Mouse (Mus musculus) spleen, postnatal 4 days (tissue): ENCODE data around the gene Irf3.

Source experiments
- DNase-seq, 2 experiments: peaks; one replicate each; pipeline ENCODE4 v3.0.0; 2022; ENCODE audit warnings: low spot score in 2 of 2

The Irf3 gene

DNA sequence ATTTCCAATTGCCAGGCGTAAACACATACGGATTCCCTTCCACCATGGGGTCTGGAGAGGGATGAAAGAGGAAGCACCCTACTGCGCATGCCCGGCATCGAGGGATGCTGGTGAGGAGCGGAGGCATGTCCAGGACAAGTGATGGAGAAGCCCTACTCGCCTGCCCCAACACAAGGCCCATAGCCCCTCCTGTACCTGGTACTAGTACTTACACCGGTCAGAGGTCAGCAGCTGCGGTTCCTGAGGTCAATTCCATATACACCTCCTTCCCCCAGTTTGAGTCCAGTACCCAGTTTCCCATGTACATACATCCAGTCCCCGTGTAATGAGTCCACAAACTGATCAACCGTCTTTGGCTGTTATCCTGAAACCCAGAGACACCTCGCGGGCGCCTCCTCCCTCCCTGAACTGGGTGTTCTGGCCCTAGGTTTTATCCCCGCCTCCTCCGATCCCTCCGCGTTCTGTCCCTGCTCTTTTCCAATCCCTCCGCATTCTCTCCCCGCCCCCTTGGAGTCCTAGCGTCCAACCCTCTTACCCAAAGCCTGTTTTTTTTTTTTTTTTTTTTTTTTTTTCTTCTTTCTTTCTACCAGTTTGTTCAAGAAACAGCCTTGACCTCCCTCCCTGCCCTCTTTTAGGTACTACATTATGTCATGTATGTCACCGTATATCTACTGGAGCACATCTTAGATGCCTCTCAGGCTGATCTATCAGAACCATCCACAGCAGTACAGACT, 22.9 kb upstream of the Irf3 start, which contains the start of gene Cpt1c:
Gene Cpt1c, minus strand, starts transcription at position 469 of the 734 bp plus-strand sequence.
- DNase-seq: peak; percentile 74 to 83

DNA sequence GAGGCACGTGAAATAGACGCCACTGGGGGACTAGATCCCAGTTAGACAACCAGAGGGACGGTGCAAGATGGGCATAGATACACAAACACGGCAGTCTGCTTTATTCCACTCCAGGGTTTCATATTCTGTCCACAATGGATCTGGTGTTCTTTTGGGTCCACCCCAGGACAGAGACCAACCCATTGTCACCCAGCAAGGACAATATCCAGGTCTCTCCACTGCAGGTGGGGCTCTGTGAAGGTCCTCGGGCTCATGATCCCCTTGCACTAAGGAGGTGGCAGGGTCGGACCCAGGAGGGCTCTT, 22.4 kb upstream of the Irf3 start:
- no peak for DNase-seq

DNA sequence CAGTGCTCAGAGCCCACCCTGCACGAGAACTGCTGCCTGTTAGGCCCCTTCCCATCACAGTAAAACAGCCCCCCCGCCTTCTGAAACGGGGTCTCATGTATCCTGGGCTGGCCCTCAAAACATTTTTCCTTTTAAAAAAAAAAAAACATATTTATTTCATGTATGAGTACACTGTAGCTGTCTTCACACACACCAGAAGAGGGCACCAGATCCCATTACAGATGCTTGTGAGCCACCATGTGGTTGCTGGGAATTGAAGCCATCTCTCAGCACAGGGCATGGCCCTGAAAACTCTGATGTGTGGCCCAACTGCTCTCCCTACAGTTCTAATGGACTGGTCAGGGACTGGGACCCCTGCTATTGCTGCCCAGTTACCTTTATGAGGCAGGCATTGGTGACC, 19.1 kb upstream of the Irf3 start:
- no peak for DNase-seq

DNA sequence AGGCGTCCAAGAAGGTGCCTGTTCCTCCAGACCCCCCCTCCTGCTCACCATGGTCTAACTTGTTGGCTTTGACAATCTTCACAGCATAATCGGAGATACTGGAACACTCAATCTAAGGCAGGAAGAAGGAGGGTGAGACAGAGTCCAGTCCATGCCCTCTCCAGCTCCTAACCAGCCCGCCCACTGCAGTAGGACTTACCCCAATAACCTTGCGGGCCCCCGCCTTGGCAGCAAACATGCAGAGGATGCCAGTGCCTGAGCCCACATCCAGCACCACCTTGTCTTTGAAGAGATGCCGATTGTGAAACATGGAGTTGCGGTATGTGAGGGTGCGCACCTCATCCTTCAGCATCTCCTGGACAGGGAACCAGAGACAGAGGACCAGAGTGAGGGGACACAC, 15.9 kb upstream of the Irf3 start:
- no peak for DNase-seq

DNA sequence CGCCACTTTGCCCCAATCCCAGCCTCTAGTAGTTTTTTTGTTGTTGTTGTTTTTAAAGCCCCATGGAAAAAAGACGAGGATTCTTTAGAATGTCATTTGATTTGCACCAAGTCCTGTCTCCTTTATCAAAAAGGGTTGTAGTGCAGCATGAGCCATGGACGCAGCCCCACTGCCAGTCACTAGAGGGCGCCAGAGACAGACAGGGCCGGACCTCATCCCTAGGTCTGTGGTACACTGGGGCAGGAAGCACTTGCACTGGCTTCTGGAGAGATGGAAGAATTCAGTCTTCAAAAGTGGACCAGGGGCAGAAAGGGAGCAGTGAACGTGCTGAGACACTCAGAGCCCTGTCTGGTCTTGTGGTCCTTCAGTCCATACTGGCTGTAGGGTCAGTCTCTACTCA, 14.4 kb upstream of the Irf3 start:
- DNase-seq: peak; percentile 89 to 97

DNA sequence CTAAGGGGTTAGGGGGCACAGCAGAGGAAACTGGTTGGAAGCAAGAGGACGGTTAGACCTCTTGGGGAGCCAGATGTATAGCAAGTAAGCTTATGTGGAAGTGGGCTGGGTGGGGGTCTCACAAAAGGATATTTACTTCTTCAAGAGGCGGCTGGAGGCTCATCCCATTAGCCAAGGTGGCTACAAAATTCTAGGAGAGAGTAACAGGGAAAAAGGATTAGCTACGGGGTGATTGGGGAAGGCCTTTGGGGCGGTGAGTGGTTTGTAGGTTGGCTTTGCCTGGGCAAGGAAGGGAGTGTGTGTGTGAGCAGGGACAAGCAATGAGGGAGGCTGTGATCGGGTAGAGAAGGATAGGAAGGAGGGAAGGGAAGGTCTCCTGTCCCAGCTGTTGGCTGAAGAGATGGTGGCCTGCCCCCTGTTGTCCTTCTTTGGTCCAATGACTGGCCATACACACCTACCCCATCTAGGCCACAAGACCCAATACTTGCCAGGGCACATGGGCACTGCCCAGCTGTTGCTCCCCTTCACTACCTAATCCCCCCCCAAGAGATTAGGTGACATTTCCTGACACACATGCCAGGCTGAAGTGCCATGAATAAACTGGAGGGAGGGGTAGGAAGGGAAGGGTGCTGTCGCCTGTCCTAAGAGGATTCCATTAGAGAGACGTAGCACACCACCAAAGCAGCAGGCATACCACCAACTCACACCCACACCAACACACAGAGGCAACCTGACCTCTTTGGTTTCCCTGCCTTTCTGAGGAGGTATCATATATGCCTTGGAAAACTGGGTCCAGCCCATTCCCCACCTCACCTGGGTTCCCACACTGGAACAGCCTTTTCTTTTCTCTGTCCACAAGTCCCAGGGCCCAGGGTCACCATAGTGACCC, 13.3 kb upstream of the Irf3 start:
- DNase-seq: no peak

DNA sequence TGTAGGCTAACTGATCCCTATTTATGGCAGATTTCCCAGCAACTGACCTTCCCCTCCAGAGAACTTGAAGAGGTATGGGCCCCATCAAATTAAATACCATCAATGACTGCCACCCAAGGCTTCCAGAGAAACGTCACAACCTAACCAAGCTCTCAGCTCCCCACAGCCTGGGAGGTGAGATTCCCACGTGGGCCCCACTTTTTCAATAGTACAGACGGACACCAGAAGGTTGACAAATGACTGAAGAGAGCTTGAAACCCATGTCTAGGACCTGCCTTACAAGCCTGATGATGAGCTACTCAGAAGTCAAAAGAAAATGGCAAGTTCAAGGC, 12.6 kb upstream of the Irf3 start:
- no peak for DNase-seq

DNA sequence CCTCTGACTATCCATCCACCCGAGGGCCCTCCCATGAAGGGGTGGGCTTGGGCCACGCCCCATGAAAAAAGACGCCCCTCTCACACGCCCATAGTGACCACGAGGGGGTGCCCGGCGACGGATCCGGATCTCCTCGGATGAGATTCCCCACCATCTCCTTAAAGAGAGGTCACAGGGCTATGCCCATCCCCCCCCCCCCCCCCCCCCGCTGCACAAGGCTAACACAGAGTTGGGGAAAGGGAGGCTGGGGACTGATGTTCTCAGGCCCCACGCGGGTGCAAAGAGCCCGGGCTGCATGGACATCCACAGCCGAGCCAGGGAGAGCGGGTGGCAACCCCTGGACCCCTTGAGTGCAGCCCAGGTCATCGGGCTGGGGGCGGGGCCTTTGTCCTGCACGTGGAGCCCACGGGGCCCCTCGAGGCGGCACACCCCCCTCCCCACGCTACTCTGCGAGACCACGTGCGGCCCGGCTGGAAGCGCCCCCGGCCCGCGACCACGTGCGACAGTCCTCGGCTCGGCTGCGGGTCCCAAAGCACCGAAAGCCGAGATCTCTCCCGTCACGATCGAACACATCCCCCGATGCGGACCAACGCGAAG, 11.8 kb upstream of the Irf3 start:
- peak in 1 of 2 experiments; percentile 66 for DNase-seq

DNA sequence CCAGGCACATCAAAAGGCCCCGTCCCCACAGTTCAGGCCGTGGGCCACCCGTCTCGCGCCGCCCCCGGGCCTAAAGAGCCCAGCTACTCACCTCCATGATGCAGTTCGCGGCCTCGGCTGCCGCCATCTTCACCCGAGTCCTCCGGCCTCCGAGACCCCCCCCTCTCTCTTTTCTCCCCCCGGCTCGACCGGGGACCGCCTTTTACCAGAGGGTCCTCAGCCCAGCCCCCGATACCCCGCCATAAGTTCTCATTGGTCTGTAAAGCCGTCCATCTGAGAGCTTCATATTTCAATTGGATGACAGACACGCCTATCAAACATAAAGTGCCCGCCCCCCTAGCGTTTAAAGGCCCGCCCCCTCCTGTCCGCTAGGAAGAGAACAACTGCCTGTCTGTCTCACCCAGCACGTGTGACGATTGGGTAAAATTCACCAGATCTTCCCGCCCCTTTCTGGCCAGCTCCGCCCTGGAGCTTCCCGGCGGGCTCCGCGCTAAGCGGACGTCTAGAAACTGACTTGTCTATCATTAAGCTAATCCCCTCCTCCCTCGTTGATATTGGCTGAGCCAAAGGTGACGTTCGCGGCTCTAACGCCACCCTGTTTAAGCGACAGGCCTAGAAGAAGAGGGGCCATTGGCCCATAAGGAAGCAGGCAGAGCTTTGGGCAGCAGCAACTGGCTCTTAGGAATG, 11.1 kb upstream of the Irf3 start, which contains the start of gene Prmt1:
Gene Prmt1, minus strand, starts transcription at position 377 of the 687 bp plus-strand sequence.
- DNase-seq: peak; percentile 95 to 96

DNA sequence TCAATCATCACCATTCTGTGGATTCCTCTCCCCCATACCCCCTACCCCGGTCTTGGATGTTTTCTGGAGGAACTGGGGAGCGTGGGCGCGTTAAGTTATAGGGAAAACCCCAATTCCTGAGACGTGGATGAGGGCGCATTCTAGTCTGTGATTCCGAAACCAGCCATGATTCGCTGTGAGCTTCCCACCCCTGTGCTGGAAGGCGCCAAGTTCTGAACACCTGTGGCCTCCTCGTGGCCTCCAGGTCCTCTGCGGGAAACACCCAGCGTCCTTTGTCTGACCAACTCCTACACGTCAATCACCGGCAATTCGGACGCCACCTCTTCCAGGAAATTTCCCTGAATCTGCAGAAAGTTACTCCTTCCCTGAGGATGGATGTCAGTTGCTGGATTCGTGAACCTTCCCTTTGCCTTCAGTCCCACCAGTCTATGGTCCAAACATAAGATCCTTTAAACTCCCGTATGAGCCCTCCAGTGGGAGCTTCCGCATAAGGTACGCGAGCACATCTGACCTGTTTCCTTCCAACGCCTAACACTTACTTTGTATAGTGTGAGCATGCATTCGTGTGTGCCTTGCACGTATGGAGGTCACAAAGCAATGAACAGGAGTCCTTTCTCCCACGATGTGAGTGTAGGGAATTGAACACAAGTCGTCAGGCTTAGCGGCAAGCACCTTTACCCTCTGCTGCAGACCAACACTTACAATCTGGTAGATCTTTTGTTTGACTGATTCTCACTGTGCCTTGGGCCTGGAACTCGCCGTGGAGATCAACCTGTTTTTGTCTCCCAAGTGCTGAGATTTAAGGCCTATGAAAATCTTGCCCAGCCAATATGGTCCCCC, 10.3 kb upstream of the Irf3 start:
- no peak for DNase-seq

DNA sequence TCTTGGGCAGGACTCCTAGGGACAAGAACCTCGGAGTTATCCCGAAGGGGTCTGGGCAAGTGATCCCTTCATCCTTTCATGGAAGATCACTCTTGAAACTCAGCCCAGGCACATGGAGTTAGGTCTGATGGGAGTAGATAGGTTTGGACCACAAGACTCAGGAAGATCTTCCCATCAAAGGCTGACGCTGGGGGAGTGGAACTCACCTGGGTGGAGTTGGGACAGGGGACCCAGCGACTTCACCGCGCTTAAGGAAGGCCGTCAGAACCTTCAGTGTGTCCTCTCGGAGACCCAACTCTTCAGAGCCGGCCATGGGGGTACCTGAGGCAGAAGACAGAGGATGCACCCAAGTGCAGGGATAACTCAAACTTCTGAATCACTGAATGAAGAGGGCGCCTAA, 776 bp upstream of the Irf3 start:
- DNase-seq: no peak

DNA sequence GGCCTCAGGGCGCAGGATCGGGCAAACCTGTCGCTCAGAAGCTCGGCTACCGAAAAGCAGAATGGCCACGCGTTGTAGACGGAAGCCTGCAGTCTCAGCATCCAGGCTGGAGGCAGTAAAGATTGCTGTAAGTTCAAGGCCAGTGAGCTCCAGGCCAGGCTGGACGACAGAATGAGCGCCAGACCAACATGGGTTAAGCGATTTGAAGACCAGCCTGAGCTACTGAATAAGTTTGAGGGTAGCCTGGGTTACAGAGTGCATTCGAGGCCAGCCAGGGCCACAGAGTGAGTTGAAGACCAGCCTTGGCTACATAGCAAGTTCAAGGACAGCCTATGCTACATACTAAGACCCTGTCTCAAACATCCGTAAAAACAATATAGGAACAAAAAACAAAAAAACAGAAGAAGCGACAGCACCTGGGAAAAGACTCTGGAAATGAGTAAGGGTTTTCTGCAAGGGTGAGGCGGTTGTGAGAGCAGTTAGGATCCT, 536 bp downstream of the Irf3 start:
- no peak for DNase-seq

DNA sequence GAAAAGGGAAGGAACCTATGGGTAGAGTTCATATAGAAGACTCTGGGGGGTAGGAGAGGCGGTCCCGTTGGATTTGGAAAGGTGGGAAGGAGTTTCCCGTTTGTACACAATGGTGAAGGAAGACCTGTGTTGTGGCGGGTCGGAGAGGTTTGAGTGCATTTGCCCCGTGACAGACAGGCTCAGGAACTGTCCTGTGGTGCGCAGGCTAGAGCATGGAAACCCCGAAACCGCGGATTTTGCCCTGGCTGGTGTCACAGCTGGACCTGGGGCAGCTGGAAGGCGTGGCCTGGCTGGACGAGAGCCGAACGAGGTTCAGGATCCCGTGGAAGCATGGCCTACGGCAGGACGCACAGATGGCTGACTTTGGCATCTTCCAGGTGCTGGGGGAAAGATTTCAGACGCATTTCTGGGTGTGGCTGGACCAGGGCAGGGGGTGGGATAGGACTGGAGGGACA, 1.1 kb downstream of the Irf3 start, which contains the start of gene Bcl2l12:
Gene Bcl2l12, minus strand, starts transcription at position 212 of the 455 bp plus-strand sequence.
- DNase-seq: peak; percentile 56 to 77

DNA sequence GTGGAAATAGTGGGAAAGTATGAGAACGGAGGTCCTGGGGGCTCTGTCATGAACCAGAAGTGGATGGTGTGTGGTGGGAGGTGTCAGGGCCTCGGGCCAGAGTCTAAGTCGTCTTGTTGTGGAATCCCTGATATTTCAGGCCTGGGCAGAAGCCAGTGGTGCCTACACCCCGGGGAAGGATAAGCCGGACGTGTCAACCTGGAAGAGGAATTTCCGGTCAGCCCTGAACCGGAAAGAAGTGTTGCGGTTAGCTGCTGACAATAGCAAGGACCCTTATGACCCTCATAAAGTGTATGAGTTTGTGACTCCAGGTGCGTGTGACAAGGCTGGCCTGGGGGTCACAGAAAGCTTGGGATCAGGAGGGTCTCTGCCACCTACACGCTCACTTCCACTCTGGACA, 2.3 kb downstream of the Irf3 start:
- DNase-seq: no peak

DNA sequence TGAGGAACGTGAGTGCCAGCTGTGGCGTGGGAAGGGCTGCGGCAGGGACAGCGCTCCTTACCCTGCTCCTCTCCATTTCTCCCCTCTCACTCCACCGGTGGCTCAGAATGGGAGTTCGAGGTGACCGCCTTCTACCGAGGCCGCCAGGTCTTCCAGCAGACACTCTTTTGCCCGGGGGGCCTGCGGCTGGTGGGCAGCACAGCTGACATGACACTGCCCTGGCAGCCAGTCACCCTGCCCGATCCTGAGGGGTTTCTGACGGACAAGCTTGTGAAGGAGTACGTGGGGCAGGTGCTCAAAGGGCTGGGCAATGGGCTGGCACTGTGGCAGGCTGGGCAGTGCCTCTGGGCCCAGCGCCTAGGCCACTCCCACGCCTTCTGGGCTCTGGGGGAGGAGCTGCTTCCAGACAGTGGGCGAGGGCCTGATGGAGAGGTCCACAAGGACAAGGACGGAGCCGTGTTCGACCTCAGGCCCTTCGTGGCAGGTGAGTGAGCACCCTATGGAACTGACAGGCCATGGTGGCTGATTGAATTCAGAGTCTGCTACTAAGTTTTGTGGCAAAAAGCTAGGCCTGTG, 3.2 kb downstream of the Irf3 start:
- no peak for DNase-seq

DNA sequence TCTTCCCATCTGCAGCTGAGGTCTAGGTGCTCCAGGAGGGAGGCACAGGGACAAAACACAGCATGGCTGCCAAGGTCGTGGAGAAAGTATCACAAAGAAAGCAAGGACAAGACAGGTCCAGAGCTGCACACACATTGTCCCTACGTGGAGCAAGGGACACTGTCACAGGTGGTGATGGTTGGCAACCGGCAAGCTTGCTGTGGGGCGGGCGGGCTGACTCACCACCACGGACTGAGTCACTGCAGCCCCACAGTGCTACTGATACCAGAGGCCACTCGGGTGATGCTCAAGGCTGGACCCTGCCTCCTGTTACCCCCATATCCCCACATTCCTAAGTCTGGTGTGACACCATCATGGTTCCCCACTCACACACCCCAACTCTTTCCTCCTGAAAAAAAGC, 5.0 kb downstream of the Irf3 start:
- DNase-seq: no peak

DNA sequence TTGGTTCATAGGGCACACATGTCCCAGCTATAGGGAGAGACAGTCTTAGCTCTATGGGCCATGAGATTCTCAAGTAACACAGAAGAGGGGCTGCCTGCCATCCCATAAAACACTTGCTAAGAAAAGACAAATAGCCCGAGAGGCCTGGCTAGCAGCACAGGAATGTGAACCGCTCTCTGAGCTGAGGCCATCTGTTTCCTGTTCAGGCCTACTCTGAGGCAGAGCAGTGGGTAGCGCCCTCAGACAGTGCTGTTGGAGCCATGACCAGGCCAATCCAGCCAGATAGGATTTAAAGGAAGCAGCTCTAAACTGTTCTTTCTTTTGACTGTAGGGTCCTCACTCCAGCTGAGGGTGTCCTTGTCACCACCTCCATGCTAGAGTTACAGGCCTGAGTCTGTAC, 7.1 kb downstream of the Irf3 start:
- no peak for DNase-seq

DNA sequence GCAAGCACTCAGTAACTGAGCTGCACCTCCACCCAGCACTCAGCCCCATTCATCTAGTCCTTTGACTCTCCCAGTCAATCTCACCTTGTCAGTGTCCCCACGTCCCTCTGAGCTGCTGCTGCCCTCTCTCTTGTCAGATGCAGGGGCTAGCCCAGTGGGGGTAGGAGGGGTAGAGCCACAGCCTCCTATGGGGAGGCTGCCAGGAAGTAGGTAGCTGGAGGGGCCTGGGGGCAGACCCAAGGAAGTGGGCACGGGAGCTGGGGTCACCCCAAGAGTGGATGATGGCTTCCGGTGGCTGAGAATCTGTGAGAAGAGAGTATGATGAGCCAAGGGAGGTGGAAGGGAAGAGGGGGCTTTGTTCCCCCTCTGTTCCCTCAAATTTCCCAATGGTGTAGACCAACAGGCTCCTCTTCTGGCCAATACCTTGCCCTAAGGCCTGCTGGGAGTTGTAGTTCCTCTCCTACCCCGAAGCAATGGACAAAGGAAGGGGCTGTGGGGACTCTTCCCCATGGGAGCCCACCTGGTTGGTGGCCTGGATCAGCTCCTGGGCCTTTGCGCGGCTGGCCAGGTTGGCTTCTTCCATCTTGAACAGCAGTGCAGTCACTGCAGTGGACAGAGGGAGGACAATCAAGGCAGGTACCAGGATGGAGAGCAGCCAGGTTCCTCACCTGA, 8.0 kb downstream of the Irf3 start:
- DNase-seq: no peak

DNA sequence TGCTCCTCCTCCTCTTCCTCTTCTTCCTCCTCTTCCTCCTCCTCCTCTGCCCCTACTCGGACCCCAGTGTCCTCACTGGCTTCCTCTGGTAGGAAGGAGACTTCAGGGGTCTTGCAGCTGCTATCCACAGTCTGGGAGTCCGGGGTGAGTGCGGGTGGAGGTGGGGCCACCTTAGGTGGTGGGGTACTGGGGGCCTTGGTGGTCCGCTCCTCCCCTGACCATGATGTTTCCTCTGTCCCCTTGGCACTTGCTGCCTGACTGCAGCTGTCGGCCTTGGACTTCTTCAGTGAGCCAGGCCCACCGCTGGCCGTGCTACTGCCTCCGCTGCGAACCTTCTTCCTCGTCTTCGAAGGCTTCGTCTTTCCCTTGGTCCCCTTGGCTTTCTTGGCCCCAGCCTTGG, 9.1 kb downstream of the Irf3 start:
- no peak for DNase-seq

DNA sequence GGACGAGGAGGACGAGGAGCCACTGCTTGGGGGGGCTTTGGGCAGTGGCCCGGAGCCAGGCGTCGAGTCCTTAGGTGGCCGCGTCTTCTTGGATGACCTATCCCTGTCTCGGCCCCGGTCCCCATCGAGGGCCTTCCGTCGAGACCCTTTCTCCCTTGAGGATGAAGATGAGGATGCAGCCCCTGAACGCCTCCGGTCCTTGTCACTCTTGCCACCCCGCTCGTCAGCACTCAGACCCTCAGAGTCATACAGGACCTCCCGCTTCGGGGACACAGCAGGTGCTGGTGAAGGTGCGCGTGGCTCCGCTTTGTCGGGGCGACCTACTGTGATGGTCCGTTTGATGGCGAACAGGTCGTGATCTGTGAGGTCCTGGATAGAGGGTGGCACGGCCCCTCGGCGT, 9.7 kb downstream of the Irf3 start:
- DNase-seq: peak; percentile 13 to 64
